Comparison of ENCODE assay signal across 18 mouse cellular contexts in genomic region chr5:142308511-142308910, GRCm38 (mm10).
"Had no signal": no experiment of that assay in that cellular context is flagged by ENCODE, and none has a peak within 500 bp of the region (broad histone marks: within the 10 kb centered on the region; RNA-seq: fewer than 3 reads in every experiment).

No protein-coding gene starts in this region.

- H3K4me2 ChIP-seq: lung, embryonic 14.5 days; midbrain, embryonic 13.5 days; neural tube, embryonic 13.5 days; neural tube, embryonic 15.5 days had no signal

- H3K4me1 ChIP-seq: midbrain, embryonic 13.5 days; neural tube, embryonic 13.5 days; neural tube, embryonic 15.5 days had no signal

- H3K9me3 ChIP-seq: midbrain, embryonic 10.5 days had no signal

- H3K4me3 ChIP-seq: midbrain, embryonic 10.5 days; midbrain, embryonic 13.5 days; myocyte; neural tube, embryonic 13.5 days; neural tube, embryonic 15.5 days had no signal

- H3K36me3 ChIP-seq: midbrain, embryonic 10.5 days; midbrain, embryonic 13.5 days; neural tube, embryonic 13.5 days; neural tube, embryonic 15.5 days had no signal

- ATAC-seq: midbrain, embryonic 13.5 days; midbrain, embryonic 16.5 days had no signal

- H3K27ac ChIP-seq: midbrain, embryonic 10.5 days; midbrain, embryonic 13.5 days; neural tube, embryonic 13.5 days; neural tube, embryonic 15.5 days had no signal

- H3K27me3 ChIP-seq: midbrain, embryonic 13.5 days; neural tube, embryonic 13.5 days; neural tube, embryonic 15.5 days had no signal

- DNase-seq: lung, adult 18-20 months; lung, postnatal 10 days; lung, postnatal 4 days; retina, postnatal 1 day; right cerebral cortex, adult 18-20 months; right cerebral cortex, postnatal 25 days; right cerebral cortex, postnatal 4 days; spleen, adult 18-20 months; thymus, adult 18-20 months; thymus, postnatal 14 days; thymus, postnatal 36 days had no signal

- H3K9ac ChIP-seq: lung, embryonic 14.5 days; midbrain, embryonic 13.5 days; neural tube, embryonic 13.5 days; neural tube, embryonic 15.5 days had no signal
